Mouse (Mus musculus) gonadal fat pad, adult 2 months (tissue): ENCODE results near the gene Pam. TPM values are rescaled to one million over a fixed set of nuclear protein-coding genes. Genes with fewer than 3 reads are reported as not detected.
"Not testable (repeated sequence)": the region's sequence is repeated elsewhere in the genome, so short reads cannot be mapped to it uniquely, and the experiment has no call there.

ENCODE experiments used
- DNase-seq: peaks from one replicate; pipeline ENCODE4 v3.0.0-alpha.2; 2012; ENCODE audit warnings: low read depth
- polyA plus RNA-seq: library from polyadenylated mRNA; depleted of rRNA; stranded (reverse); fragments of >200 nt; gene quantifications from 2 replicates; pipeline ENCODE4 v1.2.3, GENCODE M21; 2012

Gene Pam
- polyA plus RNA-seq, 1 experiment = 32.0 TPM

- DNase-seq = no peak
Measured at GRCm38 (mm10) chr1:97969765-97970164, 125.7 kb downstream of the Pam start.

DNA sequence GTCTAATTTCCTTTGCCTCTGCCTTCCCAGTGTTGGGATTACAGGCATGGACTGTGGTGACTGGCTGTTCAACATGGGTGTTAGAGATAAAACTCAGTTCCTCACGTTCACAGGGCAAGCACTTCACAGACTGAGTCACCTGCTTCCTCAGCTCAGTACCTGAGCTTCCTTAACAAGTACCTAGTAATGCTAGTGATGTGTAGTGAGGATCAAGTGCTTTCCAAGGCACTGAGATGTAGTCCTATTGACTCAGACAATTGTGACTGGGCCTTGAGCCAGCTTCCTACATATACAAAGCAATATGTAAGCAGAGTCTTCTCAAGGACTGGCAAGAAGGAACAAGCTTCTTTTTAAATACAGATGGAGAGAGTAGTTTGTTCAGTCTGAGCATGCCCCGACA is 131.7 kb downstream of the Pam start:
- DNase-seq = peak; percentile 5

GRCm38 (mm10) chr1:97962134-97962533 is 133.3 kb downstream of the Pam start:
- DNase-seq = no peak

GRCm38 (mm10) chr1:97960681-97961080 is 134.8 kb downstream of the Pam start:
- no peak for DNase-seq

DNA sequence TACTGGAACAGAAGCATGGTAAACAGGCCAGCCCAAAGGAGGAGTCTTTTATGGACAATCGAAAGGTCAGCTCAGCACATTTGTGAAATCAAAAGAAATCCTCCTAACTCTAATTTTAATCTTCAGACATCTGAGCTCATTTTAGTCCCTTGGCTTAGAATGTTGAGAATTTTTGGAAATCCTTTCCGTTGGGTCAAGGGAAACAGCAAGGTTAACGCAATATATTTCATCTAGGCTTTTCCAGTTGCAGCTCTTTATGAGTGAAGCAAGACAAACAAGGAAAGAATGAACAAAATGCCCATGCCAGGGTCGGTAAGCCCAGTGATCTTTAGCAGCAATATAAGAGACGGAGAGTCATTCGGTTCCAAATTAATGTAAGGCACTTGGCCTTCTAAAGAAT is 135.3 kb downstream of the Pam start:
- DNase-seq = no peak

GRCm38 (mm10) chr1:97958759-97959158 is 136.7 kb downstream of the Pam start:
- no peak for DNase-seq

DNA sequence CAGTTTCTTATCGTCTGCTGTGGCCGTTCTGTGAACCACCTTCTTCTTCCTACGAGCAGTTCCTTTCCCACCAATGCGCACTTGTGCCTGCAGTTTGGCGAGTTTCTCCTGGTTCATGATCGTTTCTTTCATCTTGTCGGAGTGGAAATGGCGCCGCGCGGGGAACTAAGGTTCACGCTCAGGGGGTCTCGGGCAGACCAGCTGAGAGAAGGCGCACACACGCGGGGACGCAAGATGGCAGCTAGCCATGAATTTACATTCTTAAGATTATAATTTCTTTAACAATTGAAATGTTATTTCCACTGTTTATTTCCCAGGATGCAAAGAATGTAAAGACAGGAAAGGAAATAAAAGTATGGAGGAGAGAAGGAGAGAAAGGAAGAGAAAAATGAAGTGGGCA is 146.2 kb downstream of the Pam start:
- DNase-seq = not testable (repeated sequence)

- no peak for DNase-seq
Measured at GRCm38 (mm10) chr1:97947100-97947499, 148.3 kb downstream of the Pam start.

GRCm38 (mm10) chr1:97943908-97944608 is 151.4 kb downstream of the Pam start:
- DNase-seq = no peak

DNA sequence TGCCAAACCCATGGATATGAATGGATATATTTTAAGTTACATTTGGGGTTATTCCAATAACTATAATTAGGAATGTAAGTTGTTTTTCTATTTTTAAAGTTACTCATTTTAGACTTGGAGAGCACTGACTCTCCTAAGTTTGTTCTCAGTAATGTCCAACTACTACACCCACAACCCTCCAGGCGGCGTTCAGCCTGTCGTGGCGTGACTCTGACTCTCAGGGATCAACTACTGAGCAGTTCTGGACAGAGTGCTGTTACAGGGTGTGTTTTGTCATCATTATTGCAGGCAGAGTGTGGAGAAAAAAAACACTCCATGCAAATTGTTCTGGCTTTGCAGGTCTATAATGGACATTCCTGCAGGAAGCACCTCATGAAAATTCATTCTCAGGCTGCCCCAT is 152.0 kb downstream of the Pam start:
- no peak for DNase-seq

DNA sequence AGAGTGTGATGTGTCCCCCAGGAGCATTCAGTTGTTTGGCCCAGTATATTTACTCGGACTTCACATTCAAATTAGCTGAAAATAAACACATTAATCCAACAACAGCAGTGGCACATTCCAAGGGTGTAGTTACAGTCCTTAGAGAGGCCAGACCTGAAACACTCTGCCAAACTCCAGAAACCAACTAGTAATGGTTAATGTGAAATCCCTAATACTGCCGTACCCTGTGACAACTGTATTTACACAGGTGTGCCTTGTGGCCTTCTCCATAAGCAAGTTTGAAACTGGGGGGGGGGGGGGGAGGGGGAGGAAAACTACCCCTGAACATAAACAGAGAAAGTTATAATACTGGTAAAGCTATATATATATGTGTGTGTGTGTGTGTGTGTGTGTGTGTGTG is 152.5 kb downstream of the Pam start:
- DNase-seq = no peak

DNA sequence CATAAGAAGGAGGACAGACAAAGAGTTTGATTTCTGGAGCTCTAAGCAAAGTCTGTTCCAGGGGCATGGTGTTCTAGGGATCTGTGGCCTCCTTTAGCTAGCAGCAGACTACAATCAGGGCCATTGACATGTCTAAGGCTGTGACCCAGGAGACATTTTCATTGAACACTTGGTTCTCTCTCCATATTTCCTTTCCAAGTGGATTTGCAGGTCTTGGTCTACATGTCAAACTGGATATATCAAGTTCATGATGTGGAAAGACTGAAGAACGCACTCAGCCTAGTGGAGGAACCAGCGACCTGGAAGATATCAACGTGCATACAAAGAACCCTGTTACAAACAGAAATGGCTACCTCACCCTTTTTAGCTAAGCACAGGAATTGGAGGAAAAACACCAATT is 156.9 kb downstream of the Pam start:
- no peak for DNase-seq

GRCm38 (mm10) chr1:97938053-97938452 is 157.4 kb downstream of the Pam start:
- no peak for DNase-seq

DNA sequence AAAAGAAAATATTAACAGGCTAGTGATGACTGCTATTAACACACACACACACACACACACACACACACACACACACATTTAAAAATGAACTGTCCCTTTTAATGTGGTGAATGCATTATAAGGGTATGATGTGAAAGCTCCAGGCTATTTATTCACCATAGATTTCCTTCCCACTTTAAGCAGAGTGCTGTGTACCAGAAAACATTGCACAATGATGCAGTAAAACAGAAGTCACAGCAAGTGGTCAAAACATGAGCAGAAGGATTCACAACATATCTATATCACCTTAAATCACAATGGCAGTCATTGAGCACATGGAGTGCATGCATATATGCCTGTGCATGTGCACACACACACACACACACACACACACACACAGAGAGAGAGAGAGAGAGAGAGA is 160.5 kb downstream of the Pam start:
- DNase-seq = no peak

DNA sequence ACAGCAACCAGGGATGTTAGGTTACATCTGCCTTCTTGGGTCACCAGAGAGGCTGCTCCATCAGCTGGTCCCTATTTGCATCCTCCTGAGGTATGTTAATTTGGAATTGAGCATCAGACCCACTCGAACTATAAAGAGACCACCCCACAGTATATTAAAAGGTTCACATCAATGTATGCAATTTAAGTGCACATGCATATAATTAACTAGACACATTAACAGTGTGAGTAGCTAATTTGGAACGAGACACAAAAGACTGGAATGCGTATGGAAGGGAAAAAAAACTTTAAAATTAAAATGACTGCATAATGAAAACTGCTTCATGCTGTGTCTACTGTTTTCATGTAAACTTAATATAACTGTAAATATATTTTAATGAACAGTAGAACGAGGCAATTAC is 164.2 kb downstream of the Pam start:
- no peak for DNase-seq

DNA sequence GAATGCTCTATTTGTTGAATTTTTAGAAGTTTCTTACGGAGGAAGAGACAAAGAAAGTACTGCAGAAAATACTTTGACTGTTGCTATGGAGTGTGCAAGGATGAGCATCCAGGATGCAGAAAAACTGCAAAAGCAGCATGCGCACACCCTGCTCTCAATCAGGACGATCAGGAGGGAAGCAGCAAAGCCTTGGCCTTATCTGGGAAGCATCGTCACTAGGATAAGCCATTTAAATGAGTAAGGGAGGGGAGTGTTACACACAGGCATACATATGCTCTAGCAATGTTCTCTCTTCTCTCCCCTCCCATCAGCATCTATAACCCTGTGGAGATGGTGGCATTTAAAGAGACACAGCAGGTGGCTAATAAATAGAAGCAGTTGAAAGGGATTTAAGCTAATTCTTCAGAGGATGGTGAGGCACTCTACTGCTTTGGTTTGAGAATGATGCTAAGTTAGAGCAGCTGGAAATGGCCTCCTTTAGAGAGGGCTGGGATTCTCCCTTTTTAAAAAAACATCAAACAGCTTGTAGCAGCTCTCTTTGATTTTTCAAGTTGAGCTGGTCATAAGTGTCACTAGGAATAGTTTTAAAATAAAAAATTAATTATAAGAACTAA is 165.9 kb downstream of the Pam start:
- no peak for DNase-seq

DNA sequence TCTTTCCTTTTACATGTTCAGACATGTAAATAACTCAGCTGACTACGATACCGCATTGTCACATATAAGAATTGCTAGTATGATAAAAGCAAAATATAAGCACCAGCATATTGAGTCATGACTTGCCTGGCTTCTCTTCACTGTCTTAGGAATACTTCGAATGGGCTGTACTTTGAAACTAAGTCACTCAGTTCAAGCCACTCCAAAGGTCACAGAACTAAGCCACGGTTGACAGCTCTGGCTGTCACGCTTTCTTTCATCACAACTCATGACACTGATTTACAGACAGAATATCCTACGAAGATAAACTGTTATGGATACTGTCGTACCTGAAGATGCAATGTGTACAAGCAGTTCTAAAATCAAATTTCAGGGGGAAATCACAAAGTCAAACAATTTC is 168.7 kb downstream of the Pam start:
- no peak for DNase-seq

DNA sequence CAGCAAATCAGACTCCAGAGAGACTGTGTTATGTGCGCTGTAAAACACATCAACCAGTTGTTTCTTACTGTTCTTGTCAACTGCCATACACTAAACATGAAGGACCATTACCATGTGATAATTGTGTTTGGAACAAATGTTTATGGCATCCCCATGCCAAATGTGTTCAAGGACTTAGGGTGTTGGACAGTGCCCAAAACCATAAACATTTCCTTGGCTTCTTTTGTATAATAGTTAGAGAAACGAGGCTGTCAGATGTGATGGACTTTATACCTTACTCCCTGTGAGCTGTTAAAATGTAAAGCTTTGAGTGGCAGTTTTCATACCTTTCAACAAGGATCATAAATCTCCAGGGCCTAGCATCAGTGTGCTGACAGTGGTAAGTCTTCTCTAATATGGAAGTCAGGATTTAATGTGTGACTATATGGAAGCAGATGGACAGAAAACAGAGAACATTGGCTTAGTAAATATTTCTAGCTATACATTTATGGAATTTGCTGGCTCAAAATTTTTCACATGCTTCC is 169.4 kb downstream of the Pam start:
- no peak for DNase-seq

DNA sequence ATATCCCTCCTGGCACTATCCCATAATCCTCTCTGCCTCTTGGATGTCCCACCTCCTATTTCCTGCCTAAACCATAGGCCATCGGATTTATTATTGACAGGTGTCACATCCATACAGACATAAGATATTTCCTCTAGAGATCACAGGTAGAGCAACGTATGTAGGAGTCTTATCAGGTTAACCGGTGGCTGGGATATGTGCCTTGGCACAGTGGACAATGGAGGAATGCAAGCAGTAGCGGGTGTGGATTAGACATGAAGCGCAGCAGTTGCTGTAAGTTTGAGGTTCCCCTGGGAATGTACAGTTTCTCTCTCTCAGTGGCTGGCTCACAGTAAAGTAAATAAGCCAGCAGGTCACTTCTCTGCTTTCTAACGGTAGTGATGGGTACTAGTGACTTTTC is 173.1 kb downstream of the Pam start:
- no peak for DNase-seq

DNA sequence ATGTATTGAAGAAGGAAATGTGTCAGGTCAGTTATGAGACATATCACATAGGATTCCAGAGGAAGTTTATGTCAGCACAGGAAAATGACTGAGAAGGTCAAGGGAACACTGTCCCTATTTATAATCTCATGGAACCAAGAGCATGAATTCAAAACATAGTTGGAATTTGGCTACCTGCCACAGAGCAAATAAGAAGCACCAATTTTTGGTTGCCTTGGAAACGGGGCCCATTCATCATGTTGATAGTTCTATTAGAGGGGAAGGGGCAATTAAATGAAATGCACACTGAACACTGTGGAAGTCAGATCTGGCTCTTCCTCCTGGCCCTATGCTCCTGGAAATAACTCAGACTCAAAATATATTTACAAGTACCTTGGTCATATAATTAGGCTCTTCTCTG is 173.6 kb downstream of the Pam start:
- no peak for DNase-seq

- no peak for DNase-seq
Measured at GRCm38 (mm10) chr1:97918495-97918894, 177.0 kb downstream of the Pam start.

- no peak for DNase-seq
Measured at GRCm38 (mm10) chr1:97916971-97917234, 178.5 kb downstream of the Pam start.

DNA sequence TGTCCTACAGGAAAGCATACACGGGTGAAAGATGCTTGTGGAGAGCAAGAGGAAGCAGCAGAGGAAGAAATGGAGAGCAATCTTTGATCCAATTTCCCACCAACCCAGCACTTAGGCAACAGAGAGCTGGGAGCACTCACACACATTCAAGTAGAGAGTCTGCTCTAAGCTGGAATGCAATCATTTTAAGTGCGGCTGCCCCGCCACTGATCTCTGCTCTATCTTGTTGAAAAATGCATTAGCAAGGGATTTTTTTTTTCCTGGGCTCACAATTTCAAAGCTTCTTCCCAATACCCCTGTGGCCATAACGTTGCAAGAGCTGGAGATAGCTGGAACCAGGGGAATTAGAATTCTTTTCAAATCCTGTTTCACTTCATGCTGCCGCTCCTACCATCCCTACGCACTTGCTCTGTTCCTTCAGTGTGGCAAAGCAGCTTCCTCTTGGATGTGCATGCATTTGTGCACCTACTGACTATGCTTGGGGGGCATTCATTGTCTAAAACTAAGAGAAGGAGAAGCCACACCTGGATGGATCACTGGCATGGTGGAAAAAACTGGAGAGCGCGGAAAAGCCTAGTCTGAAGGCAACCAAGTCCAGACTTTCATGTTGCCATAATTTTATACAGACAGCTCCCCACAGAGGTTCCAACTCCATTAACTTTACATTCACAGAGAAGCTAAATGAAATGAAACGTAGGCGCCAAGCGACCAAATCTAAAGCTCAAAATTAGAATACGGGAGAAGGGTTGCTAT is 179.1 kb downstream of the Pam start:
- no peak for DNase-seq
